Mouse (Mus musculus): ENCODE data around the gene Map2k1. TPM values are rescaled to one million over a fixed set of nuclear protein-coding genes. Genes with fewer than 3 reads are reported as not detected.
"Not testable (repeated sequence)": the region's sequence is repeated elsewhere in the genome, so short reads cannot be mapped to it uniquely, and the experiment has no call there.

The Map2k1 gene
- polyA plus RNA-seq, 1 experiment from 2014 or later = 56.0 TPM

GRCm38 (mm10) chr9:64172816-64173665, 80.4 kb downstream of the Map2k1 start, which contains the start of the genes Zwilch and Rpl4:
Gene Zwilch, minus strand, starts transcription at chr9:64173104.
Gene Rpl4, plus strand, starts transcription at chr9:64173375.
- peak within 1 kb of the TSS; percentile 90 for H3K27ac ChIP-seq
- H3K4me3 ChIP-seq (replicated peaks) = peak within 1 kb of the TSS; percentile 88
- no peaks in the 10 kb centered on the region for H3K9me3 ChIP-seq
- peak; percentile 92 for ATAC-seq (ENCODE audit: low FRiP score)
- peak within 1 kb of the TSS; percentile 88 for H3K9ac ChIP-seq
- peaks cover 27% of the 10 kb centered on the region for H3K4me1 ChIP-seq
- H3K36me3 ChIP-seq (replicated peaks) = peaks cover 35% of the 10 kb centered on the region
- under 1% methylated on average over 42 of the region's 42 CpGs for WGBS
- no peaks in the 10 kb centered on the region for H3K27me3 ChIP-seq
- peak within 1 kb of the TSS; percentile 73 for H3K4me2 ChIP-seq

- peaks cover 27% of the 10 kb centered on the region for H3K4me1 ChIP-seq
- no peaks in the 10 kb centered on the region for H3K9me3 ChIP-seq
- peak overlapping the region; percentile 73 for H3K4me2 ChIP-seq
- no peaks in the 10 kb centered on the region for H3K27me3 ChIP-seq
- peak overlapping the region; percentile 88 for H3K9ac ChIP-seq
- peak; percentile 52; the same call in 1 of the 2 replicates for ATAC-seq (ENCODE audit: low FRiP score)
- 4% methylated on average over 18 of the region's 18 CpGs for WGBS
- H3K4me3 ChIP-seq (replicated peaks) = peak overlapping the region; percentile 88
- peaks cover 28% of the 10 kb centered on the region for H3K36me3 ChIP-seq (replicated peaks)
- peak overlapping the region; percentile 90 for H3K27ac ChIP-seq
Observed at GRCm38 (mm10) chr9:64172145-64172815, 81.2 kb downstream of the Map2k1 start.

GRCm38 (mm10) chr9:64169967-64170366, 83.5 kb downstream of the Map2k1 start:
- H3K4me2 ChIP-seq; ATAC-seq (ENCODE audit: low FRiP score); H3K4me3 ChIP-seq (replicated peaks); H3K27me3 ChIP-seq; H3K27ac ChIP-seq; H3K9ac ChIP-seq; H3K9me3 ChIP-seq; H3K36me3 ChIP-seq (replicated peaks): not testable (repeated sequence)
- WGBS = 100% methylated on average over 3 of the region's 3 CpGs
- H3K4me1 ChIP-seq = peaks cover 26% of the 10 kb centered on the region

GRCm38 (mm10) chr9:64160471-64160870, 93.0 kb downstream of the Map2k1 start:
- Histone ChIP-seq H3K4me1 (no peaks in the 10 kb centered on the region), H3K36me3 (replicated peaks) (peaks cover 58% of the 10 kb centered on the region), H3K9me3 (no peaks in the 10 kb centered on the region), H3K27ac (no peak overlapping the region), H3K4me2 (no peak overlapping the region), H3K4me3 (replicated peaks) (no peak overlapping the region), H3K9ac (no peak overlapping the region), H3K27me3 (no peaks in the 10 kb centered on the region)
- 93% methylated on average over 5 of the region's 5 CpGs for WGBS
- ATAC-seq (ENCODE audit: low FRiP score) = no peak

- H3K9ac ChIP-seq = no peak overlapping the region
- no peaks in the 10 kb centered on the region for H3K9me3 ChIP-seq
- H3K27ac ChIP-seq = no peak overlapping the region
- WGBS = 97% methylated on average over 1 of the region's 1 CpGs
- peaks cover 65% of the 10 kb centered on the region for H3K36me3 ChIP-seq (replicated peaks)
- no peaks in the 10 kb centered on the region for H3K27me3 ChIP-seq
- H3K4me1 ChIP-seq = no peaks in the 10 kb centered on the region
- ATAC-seq (ENCODE audit: low FRiP score) = no peak
- H3K4me2 ChIP-seq = no peak overlapping the region
- H3K4me3 ChIP-seq (replicated peaks) = no peak overlapping the region
Observed at GRCm38 (mm10) chr9:64156641-64157040, 96.8 kb downstream of the Map2k1 start.

GRCm38 (mm10) chr9:64139879-64140278, 113.6 kb downstream of the Map2k1 start:
- Histone ChIP-seq H3K36me3 (replicated peaks) (peaks cover 49% of the 10 kb centered on the region), H3K9ac (no peak overlapping the region), H3K4me2 (no peak overlapping the region), H3K4me1 (no peaks in the 10 kb centered on the region), H3K27me3 (no peaks in the 10 kb centered on the region), H3K27ac (no peak overlapping the region), H3K4me3 (replicated peaks) (no peak overlapping the region), H3K9me3 (no peaks in the 10 kb centered on the region)
- 94% methylated on average over 9 of the region's 9 CpGs for WGBS
- no peak for ATAC-seq (ENCODE audit: low FRiP score)

GRCm38 (mm10) chr9:64138896-64139295, 114.5 kb downstream of the Map2k1 start:
- H3K9ac ChIP-seq; H3K4me2 ChIP-seq; H3K27me3 ChIP-seq; H3K9me3 ChIP-seq; ATAC-seq (ENCODE audit: low FRiP score); H3K4me1 ChIP-seq; H3K27ac ChIP-seq; H3K4me3 ChIP-seq (replicated peaks): not testable (repeated sequence)
- H3K36me3 ChIP-seq (replicated peaks) = peaks cover 43% of the 10 kb centered on the region
- WGBS = 9% methylated on average over 6 of the region's 6 CpGs

Small RNA genes within 50 kb of the gene (microRNA-seq; reads per million reads assigned to microRNA genes)
- not detected for gene Gm24106

Other genes starting within 250 kb of the Map2k1 start
- 5.2 and 6.5 TPM in 2 replicates for gene Smad6, start 231.6 kb downstream of the Map2k1 start, polyA plus RNA-seq (2016; fragmentation: Nextera tagmentation; extraction: Ambion mirVana)
- 0.14 TPM in 1 of 2 replicates, not detected in the other for gene Lctl, start 136.5 kb downstream of the Map2k1 start, polyA plus RNA-seq (2016; fragmentation: Nextera tagmentation; extraction: Ambion mirVana)
- gene Zwilch, start 80.5 kb downstream of the Map2k1 start, polyA plus RNA-seq (2016; fragmentation: Nextera tagmentation; extraction: Ambion mirVana) = 31.8 and 33.5 TPM in 2 replicates
- gene Rpl4, start 80.3 kb downstream of the Map2k1 start, polyA plus RNA-seq (2016; fragmentation: Nextera tagmentation; extraction: Ambion mirVana) = 883 and 905 TPM in 2 replicates
- 35.1 and 35.9 TPM in 2 replicates for gene Snapc5, start 74.4 kb downstream of the Map2k1 start, polyA plus RNA-seq (2016; fragmentation: Nextera tagmentation; extraction: Ambion mirVana)
- gene Uchl4, start 18.4 kb downstream of the Map2k1 start, polyA plus RNA-seq (2016; fragmentation: Nextera tagmentation; extraction: Ambion mirVana) = 1.7 and 3.5 TPM in 2 replicates
- 252 and 254 TPM in 2 replicates for gene Tipin, start 27.9 kb upstream of the Map2k1 start, polyA plus RNA-seq (2016; fragmentation: Nextera tagmentation; extraction: Ambion mirVana)
- gene Dis3l, start 87.7 kb upstream of the Map2k1 start, polyA plus RNA-seq (2016; fragmentation: Nextera tagmentation; extraction: Ambion mirVana) = 24.8 and 24.9 TPM in 2 replicates
- 3.8 and 5.2 TPM in 2 replicates for gene Megf11, start 132.0 kb upstream of the Map2k1 start, polyA plus RNA-seq (2016; fragmentation: Nextera tagmentation; extraction: Ambion mirVana)